Mouse (Mus musculus): ENCODE measurements around the gene Osbpl8.
"Not testable (repeated sequence)": the region's sequence is repeated elsewhere in the genome, so short reads cannot be mapped to it uniquely, and the experiment has no call there.

Gene Osbpl8

GRCm38 (mm10) chr10:111189022-111189555, 24.5 kb downstream of the Osbpl8 start:
- no peak for DNase-seq

- DNase-seq = no peak
Observed at GRCm38 (mm10) chr10:111190110-111190795, 25.7 kb downstream of the Osbpl8 start.

GRCm38 (mm10) chr10:111193536-111193935, 29.0 kb downstream of the Osbpl8 start:
- DNase-seq = no peak

- no peak for DNase-seq
Observed at GRCm38 (mm10) chr10:111196191-111196590, 31.6 kb downstream of the Osbpl8 start.

GRCm38 (mm10) chr10:111198705-111199104, 34.2 kb downstream of the Osbpl8 start:
- DNase-seq = not testable (repeated sequence)

- DNase-seq = no peak
Observed at GRCm38 (mm10) chr10:111201120-111201519, 36.6 kb downstream of the Osbpl8 start.

- DNase-seq = no peak
Observed at GRCm38 (mm10) chr10:111201666-111202065, 37.1 kb downstream of the Osbpl8 start.

- no peak for DNase-seq
Observed at GRCm38 (mm10) chr10:111204089-111204488, 39.5 kb downstream of the Osbpl8 start.

GRCm38 (mm10) chr10:111205421-111205820, 40.9 kb downstream of the Osbpl8 start:
- no peak for DNase-seq

- no peak for DNase-seq
Observed at GRCm38 (mm10) chr10:111207386-111207785, 42.8 kb downstream of the Osbpl8 start.

GRCm38 (mm10) chr10:111214084-111214483, 49.5 kb downstream of the Osbpl8 start:
- no peak for DNase-seq

GRCm38 (mm10) chr10:111214696-111215095, 50.1 kb downstream of the Osbpl8 start:
- DNase-seq = no peak

GRCm38 (mm10) chr10:111215572-111215971, 51.0 kb downstream of the Osbpl8 start:
- DNase-seq = no peak

GRCm38 (mm10) chr10:111216111-111216510, 51.6 kb downstream of the Osbpl8 start:
- no peak for DNase-seq

- DNase-seq = no peak
Observed at GRCm38 (mm10) chr10:111222535-111222934, 58.0 kb downstream of the Osbpl8 start.

- DNase-seq = no peak
Observed at GRCm38 (mm10) chr10:111223218-111223830, 58.8 kb downstream of the Osbpl8 start.

GRCm38 (mm10) chr10:111224696-111225095, 60.1 kb downstream of the Osbpl8 start:
- no peak for DNase-seq

GRCm38 (mm10) chr10:111226508-111226907, 62.0 kb downstream of the Osbpl8 start:
- peak; percentile 94 for DNase-seq

GRCm38 (mm10) chr10:111232237-111232636, 67.7 kb downstream of the Osbpl8 start:
- not testable (repeated sequence) for DNase-seq

- DNase-seq = no peak
Observed at GRCm38 (mm10) chr10:111233476-111234130, 69.1 kb downstream of the Osbpl8 start.

- DNase-seq = no peak
Observed at GRCm38 (mm10) chr10:111234450-111235288, 70.1 kb downstream of the Osbpl8 start.

- DNase-seq = no peak
Observed at GRCm38 (mm10) chr10:111235289-111235570, 70.7 kb downstream of the Osbpl8 start.

- no peak for DNase-seq
Observed at GRCm38 (mm10) chr10:111237434-111237833, 72.9 kb downstream of the Osbpl8 start.
